Mouse (Mus musculus) midbrain, embryonic 16.5 days (tissue): ENCODE results near the gene Cdk14. TPM values are rescaled to one million over a fixed set of nuclear protein-coding genes. Genes with fewer than 3 reads are reported as not detected.

Source experiments
- ATAC-seq: fragments of 200-750 bp; cut with Nextera tagmentation; 2 replicates; pipeline ENCODE4 v1.8.0; 2017; ENCODE audit warnings: moderate TSS enrichment
- H3K27ac ChIP-seq: fragments of 300-500 bp; sonication (generic); 2 replicates; pipeline ENCODE4 v1.5.1; 2014; ENCODE audit warnings: mild to moderate bottlenecking, low read length, mixed read lengths
- H3K27me3 ChIP-seq: fragments of 300-500 bp; sonication (generic); 2 replicates; pipeline ENCODE4 v1.6.1; 2014; ENCODE audit warnings: low read depth, low read length, mixed read lengths; ENCODE audit not compliant: control insufficient read depth, insufficient read depth
- H3K36me3 ChIP-seq: fragments of 300-500 bp; sonication (generic); 2 replicates; pipeline ENCODE4 v1.6.1; 2014; ENCODE audit warnings: mild to moderate bottlenecking, low read length, moderate library complexity, mixed read lengths; ENCODE audit not compliant: control insufficient read depth, insufficient read depth
- H3K4me1 ChIP-seq: fragments of 300-500 bp; sonication (generic); 2 replicates; pipeline ENCODE4 v1.6.1; 2014; ENCODE audit warnings: mild to moderate bottlenecking, low read length, mixed read lengths; ENCODE audit not compliant: control insufficient read depth, insufficient read depth
- H3K4me2 ChIP-seq: fragments of 300-500 bp; sonication (generic); 2 replicates; pipeline ENCODE4 v1.6.1; 2014; ENCODE audit warnings: mild to moderate bottlenecking, low read length, mixed read lengths
- H3K4me3 ChIP-seq: fragments of 300-500 bp; sonication (generic); 2 replicates; pipeline ENCODE4 v1.5.1; 2014; ENCODE audit warnings: low read depth, mild to moderate bottlenecking, low read length, moderate library complexity, mixed read lengths
- H3K9ac ChIP-seq: fragments of 300-500 bp; sonication (generic); 2 replicates; pipeline ENCODE4 v1.6.1; 2014; ENCODE audit warnings: low read depth, low read length, mixed read lengths
- H3K9me3 ChIP-seq: fragments of 300-500 bp; sonication (generic); replicated peaks from 2 replicates; pipeline ENCODE4 v1.6.1; 2014; ENCODE audit warnings: mild to moderate bottlenecking, low read length, mixed read lengths; ENCODE audit not compliant: control insufficient read depth, poor library complexity, severe bottlenecking
- WGBS: fragments of 180-500 bp; shearing (Covaris S2); extraction: QIAGEN DNeasy Blood & Tissue Kit; methylation state at CpG from one replicate; pipeline ENCODE4 v1.1.7; 2014; 5-methylcytosine and 5-hydroxymethylcytosine counted together
- polyA plus RNA-seq: library from polyadenylated mRNA; unstranded; fragments of >200 nt; fragmentation: Nextera tagmentation; extraction: Ambion mirVana; gene quantifications from 2 replicates; pipeline ENCODE4 v1.2.1, GENCODE M21; 2015

Gene Cdk14
- polyA plus RNA-seq, 1 experiment from 2014 or later: 44.6 TPM

DNA sequence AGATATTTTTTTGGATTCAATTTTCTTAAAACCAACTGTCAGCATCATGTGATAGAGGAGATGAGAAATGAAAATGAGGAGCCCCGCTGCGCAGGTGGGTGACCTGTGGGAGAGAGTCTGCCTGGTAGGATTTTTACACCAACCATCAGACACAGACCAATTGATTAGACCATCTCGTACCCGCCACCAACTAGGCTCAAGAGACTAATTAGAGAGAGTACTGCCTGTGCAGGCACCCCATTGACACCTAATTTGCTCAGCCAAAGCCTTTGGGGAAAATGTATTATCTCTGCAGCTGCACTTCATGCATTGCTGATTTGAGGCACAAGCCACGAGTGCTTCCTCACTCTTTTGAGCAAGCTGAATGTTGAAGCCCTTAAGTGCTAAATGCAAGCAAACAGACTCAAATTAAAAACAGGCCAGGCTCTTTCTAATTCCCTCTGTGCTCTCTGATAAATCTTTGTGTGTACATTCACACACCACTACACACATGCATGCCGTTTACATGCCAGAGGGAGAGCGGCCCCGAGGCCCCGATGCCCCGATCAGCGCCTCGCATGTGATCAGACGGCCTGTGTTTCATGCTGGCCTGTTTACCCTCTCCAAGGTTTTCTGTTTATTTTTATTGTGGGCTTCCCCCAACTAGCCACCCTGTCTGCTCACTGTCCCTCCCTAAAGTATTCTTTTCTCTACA is 607.9 kb downstream of the Cdk14 start:
- Histone ChIP-seq H3K27ac (peak overlapping the region; percentile 74), H3K4me1 (peaks cover 11% of the 10 kb centered on the region), H3K27me3 (no peaks in the 10 kb centered on the region), H3K36me3 (no peaks in the 10 kb centered on the region), H3K4me3 (no peak overlapping the region), H3K4me2 (peak overlapping the region; percentile 1), H3K9me3 (no peaks in the 10 kb centered on the region), H3K9ac (peak overlapping the region; percentile 30)
- peak; percentile 92 for ATAC-seq
- WGBS: 17% methylated on average over 13 of the region's 13 CpGs

GRCm38 (mm10) chr5:4805228-4805627 is 614.9 kb downstream of the Cdk14 start:
- whole genome bisulfite sequencing: 60% methylated on average over 4 of the region's 4 CpGs
- H3K36me3 ChIP-seq: no peaks in the 10 kb centered on the region
- 0 out of 2 replicates have a peak overlapping the region, but pooled peaks have one; percentile 1 for H3K27ac ChIP-seq
- no peak overlapping the region for H3K4me3 ChIP-seq
- H3K27me3 ChIP-seq: no peaks in the 10 kb centered on the region
- no peak for ATAC-seq
- H3K4me1 ChIP-seq: peaks cover 16% of the 10 kb centered on the region; the same call in 1 of the 2 replicates
- H3K4me2 ChIP-seq: no peak overlapping the region
- H3K9me3 ChIP-seq: no peaks in the 10 kb centered on the region
- H3K9ac ChIP-seq: no peak overlapping the region

DNA sequence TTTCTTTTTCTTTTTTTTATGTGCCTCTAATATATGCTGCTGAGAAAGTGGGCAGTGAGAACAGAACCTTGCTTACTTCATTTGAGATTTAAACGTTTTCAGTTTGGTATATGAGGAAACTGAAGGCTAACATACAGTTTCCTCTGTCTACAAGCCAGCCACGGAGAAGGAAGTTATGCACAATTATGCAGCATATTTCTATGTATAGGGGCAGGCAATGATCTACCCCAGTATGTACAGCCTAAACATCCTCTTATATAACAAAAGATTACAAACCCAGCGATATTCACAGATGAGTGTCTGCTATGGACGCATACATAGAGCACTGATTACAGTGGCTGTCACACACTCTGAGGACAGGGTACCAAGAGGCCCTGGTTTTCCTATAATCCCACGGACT is 616.4 kb downstream of the Cdk14 start:
- Histone ChIP-seq H3K4me2 (no peak overlapping the region), H3K9ac (no peak overlapping the region), H3K4me3 (no peak overlapping the region), H3K27me3 (no peaks in the 10 kb centered on the region), H3K9me3 (no peaks in the 10 kb centered on the region), H3K36me3 (no peaks in the 10 kb centered on the region), H3K27ac (no peak overlapping the region), H3K4me1 (peaks cover 16% of the 10 kb centered on the region; the same call in 1 of the 2 replicates)
- ATAC-seq: no peak
- 79% methylated on average over 5 of the region's 5 CpGs for WGBS

DNA sequence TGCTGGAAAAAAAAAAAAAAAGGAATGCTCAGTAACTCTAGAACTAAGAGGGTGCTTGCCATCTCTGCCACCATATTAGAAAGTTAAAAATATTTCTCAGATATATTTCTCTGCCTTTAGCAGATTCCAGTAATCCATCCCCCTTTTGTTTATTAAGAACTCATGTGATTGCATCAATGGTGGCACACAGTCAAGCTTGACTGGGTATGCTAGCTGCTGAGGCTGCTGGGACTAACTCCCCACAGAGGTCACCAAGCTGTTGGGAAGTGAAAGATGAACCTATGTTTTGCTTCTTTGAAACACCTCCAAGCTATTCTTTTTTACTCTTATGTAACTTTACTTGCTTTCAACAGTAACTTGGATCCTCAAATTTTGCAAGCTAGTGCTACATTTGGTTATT is 618.1 kb downstream of the Cdk14 start:
- no peaks in the 10 kb centered on the region for H3K9me3 ChIP-seq
- no peak overlapping the region for H3K4me3 ChIP-seq
- H3K4me1 ChIP-seq: peaks cover 16% of the 10 kb centered on the region; the same call in 1 of the 2 replicates
- H3K27ac ChIP-seq: no peak overlapping the region
- H3K27me3 ChIP-seq: no peaks in the 10 kb centered on the region
- H3K36me3 ChIP-seq: no peaks in the 10 kb centered on the region
- no peak for ATAC-seq
- no peak overlapping the region for H3K9ac ChIP-seq
- no peak overlapping the region for H3K4me2 ChIP-seq

DNA sequence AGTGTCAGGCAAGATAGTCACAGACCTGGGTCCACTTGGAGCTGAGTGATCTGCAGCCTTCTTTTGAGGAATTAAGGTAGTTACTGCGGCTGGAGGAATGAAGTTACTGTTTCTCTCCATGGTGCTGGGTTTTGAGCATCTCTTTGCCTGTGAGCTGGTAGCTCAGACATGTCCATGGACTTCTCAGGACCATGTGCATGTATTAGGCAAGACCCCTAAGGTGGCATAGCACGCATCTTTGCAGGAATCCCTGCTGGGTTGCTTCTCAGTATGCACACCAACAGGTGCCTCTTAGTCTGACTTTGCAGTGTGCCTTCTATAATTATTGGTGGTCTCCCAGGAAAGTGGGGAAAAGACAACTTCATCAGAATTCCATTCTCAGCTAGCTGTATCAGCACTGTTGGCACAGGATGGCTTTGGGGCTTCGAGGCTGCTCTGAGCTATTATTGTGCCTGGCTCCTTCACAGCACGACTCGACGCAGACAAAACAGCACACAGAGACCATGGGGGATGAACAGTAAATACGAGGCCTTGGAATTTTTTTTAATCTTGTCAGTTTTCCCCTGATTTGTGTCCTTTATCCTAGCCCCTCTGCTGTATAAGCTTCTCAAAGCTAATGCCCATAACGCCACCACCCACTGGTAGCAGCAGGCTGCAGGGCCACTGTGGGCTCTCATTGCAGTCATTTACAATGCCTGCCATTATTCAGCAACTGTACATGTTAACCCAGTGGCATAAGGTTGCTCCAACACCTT is 618.8 kb downstream of the Cdk14 start:
- H3K4me3 ChIP-seq: no peak overlapping the region
- no peak overlapping the region for H3K9ac ChIP-seq
- H3K36me3 ChIP-seq: no peaks in the 10 kb centered on the region
- H3K9me3 ChIP-seq: no peaks in the 10 kb centered on the region
- H3K27me3 ChIP-seq: no peaks in the 10 kb centered on the region
- peak; percentile 85 for ATAC-seq
- H3K4me2 ChIP-seq: no peak overlapping the region
- 23% methylated on average over 8 of the region's 8 CpGs for WGBS
- peaks cover 16% of the 10 kb centered on the region; the same call in 1 of the 2 replicates for H3K4me1 ChIP-seq
- H3K27ac ChIP-seq: no peak overlapping the region

DNA sequence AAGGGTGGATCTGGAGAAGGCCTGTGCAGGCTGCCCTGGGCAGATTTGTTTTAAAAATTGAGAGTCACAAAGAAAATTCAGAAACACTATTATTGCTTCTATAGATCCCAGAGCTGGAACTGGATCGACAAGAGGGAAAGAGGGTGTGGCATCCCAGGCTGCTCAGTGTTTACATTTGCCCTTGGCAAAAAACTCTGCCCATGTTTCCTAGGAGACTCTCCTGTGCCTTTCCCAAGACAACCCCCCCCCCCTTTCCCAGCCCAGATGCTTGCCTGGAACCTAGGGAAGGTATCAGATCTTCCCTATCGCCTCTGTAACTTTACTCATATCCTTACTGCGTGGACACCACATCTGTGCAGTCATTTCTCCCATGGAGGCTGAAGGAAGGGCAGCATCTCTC is 628.9 kb downstream of the Cdk14 start:
- 83% methylated on average over 3 of the region's 3 CpGs for WGBS
- no peak for ATAC-seq

GRCm38 (mm10) chr5:4790265-4790664 is 629.8 kb downstream of the Cdk14 start:
- ATAC-seq: no peak
- 59% methylated on average over 4 of the region's 4 CpGs for WGBS
- no peaks in the 10 kb centered on the region for H3K9me3 ChIP-seq

More for the DNA sequence above, 628.9 kb downstream of the Cdk14 start:
- H3K27me3 ChIP-seq: no peaks in the 10 kb centered on the region
- H3K4me1 ChIP-seq: no peaks in the 10 kb centered on the region
- no peaks in the 10 kb centered on the region for H3K36me3 ChIP-seq
- H3K4me3 ChIP-seq: no peak overlapping the region
- no peak overlapping the region for H3K9ac ChIP-seq
- H3K4me2 ChIP-seq: no peak overlapping the region
- no peaks in the 10 kb centered on the region for H3K9me3 ChIP-seq
- no peak overlapping the region for H3K27ac ChIP-seq

GRCm38 (mm10) chr5:4788484-4788883 is 631.6 kb downstream of the Cdk14 start:
- Histone ChIP-seq H3K36me3 (no peaks in the 10 kb centered on the region), H3K27me3 (no peaks in the 10 kb centered on the region), H3K9ac (no peak overlapping the region), H3K4me1 (no peaks in the 10 kb centered on the region), H3K4me2 (no peak overlapping the region), H3K9me3 (no peaks in the 10 kb centered on the region), H3K4me3 (no peak overlapping the region), H3K27ac (no peak overlapping the region)
- no peak for ATAC-seq
- 91% methylated on average over 3 of the region's 3 CpGs for WGBS

More at GRCm38 (mm10) chr5:4790265-4790664, 629.8 kb downstream of the Cdk14 start:
- Histone ChIP-seq H3K4me1 (no peaks in the 10 kb centered on the region), H3K36me3 (no peaks in the 10 kb centered on the region), H3K27ac (no peak overlapping the region), H3K27me3 (no peaks in the 10 kb centered on the region), H3K9ac (no peak overlapping the region), H3K4me3 (no peak overlapping the region), H3K4me2 (no peak overlapping the region)

GRCm38 (mm10) chr5:4786816-4787215 is 633.3 kb downstream of the Cdk14 start:
- Histone ChIP-seq H3K9ac (no peak overlapping the region), H3K36me3 (no peaks in the 10 kb centered on the region), H3K4me2 (no peak overlapping the region), H3K4me1 (no peaks in the 10 kb centered on the region), H3K4me3 (no peak overlapping the region), H3K27me3 (no peaks in the 10 kb centered on the region), H3K9me3 (no peaks in the 10 kb centered on the region), H3K27ac (no peak overlapping the region)
- WGBS: 85% methylated on average over 3 of the region's 3 CpGs
- no peak for ATAC-seq
